Mouse (Mus musculus): Measurements from ENCODE around the gene Cuedc2. TPM values are rescaled to one million over a fixed set of nuclear protein-coding genes. Genes with fewer than 3 reads are reported as not detected.

Gene Cuedc2
- 10 to 100 TPM; 56.3 to 62.6 TPM for polyA plus RNA-seq (2017; shearing (Covaris generic))

- ATAC-seq: peak; percentile 98
Observed at GRCm38 (mm10) chr19:46338331-46338936, at the start of gene Cuedc2. Gene Cuedc2 (minus strand): TSS chr19:46338702.

- ATAC-seq: no peak
Observed at GRCm38 (mm10) chr19:46382275-46382674, 43.8 kb upstream of the Cuedc2 start.

- no peak for ATAC-seq
Observed at GRCm38 (mm10) chr19:46375891-46376290, 37.4 kb upstream of the Cuedc2 start.

- ATAC-seq: no peak
Observed at GRCm38 (mm10) chr19:46375489-46375888, 37.0 kb upstream of the Cuedc2 start.

- no peak for ATAC-seq
Observed at GRCm38 (mm10) chr19:46374477-46375088, 36.1 kb upstream of the Cuedc2 start.

GRCm38 (mm10) chr19:46369204-46369603 lies 30.7 kb upstream of the Cuedc2 start:
- ATAC-seq: no peak

GRCm38 (mm10) chr19:46367798-46368590 lies 29.5 kb upstream of the Cuedc2 start:
- no peak for ATAC-seq

- no peak for ATAC-seq
Observed at GRCm38 (mm10) chr19:46363294-46364009, 24.9 kb upstream of the Cuedc2 start.

GRCm38 (mm10) chr19:46362104-46362503 lies 23.6 kb upstream of the Cuedc2 start:
- no peak for ATAC-seq

GRCm38 (mm10) chr19:46358381-46358780 lies 19.9 kb upstream of the Cuedc2 start:
- ATAC-seq: no peak

- ATAC-seq: no peak
Observed at GRCm38 (mm10) chr19:46357344-46358280, 19.1 kb upstream of the Cuedc2 start.

GRCm38 (mm10) chr19:46356701-46357138 lies 18.2 kb upstream of the Cuedc2 start:
- peak; percentile 95 for ATAC-seq

GRCm38 (mm10) chr19:46350168-46350932 lies 11.8 kb upstream of the Cuedc2 start, which contains the start of gene 2310034G01Rik:
Gene 2310034G01Rik (minus strand): TSS chr19:46350302.
- ATAC-seq: no peak

GRCm38 (mm10) chr19:46349550-46349949 lies 11.0 kb upstream of the Cuedc2 start:
- no peak for ATAC-seq

GRCm38 (mm10) chr19:46348761-46349458 lies 10.4 kb upstream of the Cuedc2 start:
- peak; percentile 88 for ATAC-seq

- ATAC-seq: no peak
Observed at GRCm38 (mm10) chr19:46347936-46348668, 9.6 kb upstream of the Cuedc2 start.

GRCm38 (mm10) chr19:46347146-46347545 lies 8.6 kb upstream of the Cuedc2 start:
- ATAC-seq: no peak

GRCm38 (mm10) chr19:46344710-46345419 lies 6.4 kb upstream of the Cuedc2 start:
- ATAC-seq: no peak

Data from CD4-positive, CD25-positive, alpha-beta regulatory T cell, adult 4 months (primary cell).